Mouse (Mus musculus): ENCODE results near the gene Trpc4ap. TPM values are rescaled to one million over a fixed set of nuclear protein-coding genes. Genes with fewer than 3 reads are reported as not detected.

Gene Trpc4ap
- total and polyA plus RNA-seq, 2 experiments from 2014 or later = 128 to 131 TPM

DNA sequence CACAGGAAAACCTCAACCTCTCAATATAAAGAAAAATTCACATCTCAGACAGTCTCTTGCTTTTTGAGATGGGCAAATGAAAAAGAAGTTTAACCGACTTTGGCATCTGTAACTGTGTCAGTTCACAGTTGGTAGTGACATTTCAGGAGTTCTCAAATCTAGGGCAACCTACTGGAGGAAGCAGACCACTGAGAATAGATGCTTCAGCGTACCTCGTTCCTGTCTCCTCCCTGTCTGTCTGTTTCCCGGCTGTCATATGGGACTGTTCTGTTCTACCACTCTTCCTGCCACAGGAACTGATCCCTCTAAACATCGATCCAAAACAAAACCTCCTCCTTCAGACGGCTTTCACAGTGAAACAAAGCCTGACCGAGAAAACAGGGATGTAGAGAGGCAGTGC lies 46.4 kb downstream of the Trpc4ap start:
- no peak overlapping the region for H3K27ac ChIP-seq (ENCODE audit: low read depth, low read length)

DNA sequence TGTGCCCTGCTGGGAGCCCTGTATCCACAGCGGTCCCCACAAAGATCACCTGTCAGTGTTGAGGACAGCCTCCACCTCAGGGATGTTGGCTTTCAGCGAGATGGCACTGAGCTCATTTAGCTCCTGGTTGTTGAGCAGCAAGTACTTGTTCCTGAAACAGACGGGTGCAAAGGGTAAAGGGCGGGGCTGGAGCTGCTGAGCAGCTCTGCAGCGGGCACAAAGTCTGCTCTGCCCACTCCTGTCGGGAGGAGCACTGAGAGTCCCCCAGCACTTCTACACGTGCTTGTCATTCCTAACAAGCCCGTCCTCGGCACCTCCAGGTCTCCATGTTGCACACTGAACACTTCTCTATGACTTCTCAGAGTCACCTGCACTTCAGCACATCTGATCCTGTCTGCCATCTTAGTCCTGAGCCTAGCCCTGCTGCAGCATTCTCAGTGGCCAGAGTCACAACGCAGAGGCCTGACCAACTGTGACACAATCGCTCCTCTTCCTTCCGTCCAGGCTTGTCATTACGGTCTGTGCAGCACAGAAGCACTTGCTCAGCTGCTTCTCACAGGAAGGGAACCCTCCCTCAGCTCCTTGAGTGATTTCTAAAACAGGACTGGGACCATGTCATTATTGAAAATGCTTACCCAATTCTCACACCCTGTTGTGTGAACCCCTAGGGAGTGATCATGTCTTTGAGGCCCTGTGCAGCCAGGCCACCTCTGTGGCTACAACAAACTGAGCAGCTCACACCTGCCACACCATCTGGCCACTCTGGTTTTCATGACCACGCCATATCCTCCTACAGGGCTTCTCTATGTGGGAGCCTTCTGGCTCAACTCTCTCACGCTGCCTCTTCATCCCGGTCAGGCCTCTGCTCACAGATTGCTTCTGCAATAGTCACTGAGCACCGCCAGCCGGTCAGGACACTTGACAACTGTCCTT lies 50.4 kb downstream of the Trpc4ap start:
- DNase-seq (no peak), ATAC-seq (no peak)
- Histone ChIP-seq H3K27me3 (ENCODE audit: insufficient read depth, low read length) (no peaks in the 10 kb centered on the region), H3K27ac (ENCODE audit: low read depth, low read length) (no peak overlapping the region), H3K9ac (no peak overlapping the region), H3K9me3 (ENCODE audit: low read length) (no peaks in the 10 kb centered on the region), H3K4me1 (ENCODE audit: insufficient read depth) (no peaks in the 10 kb centered on the region), H3K36me3 (ENCODE audit: insufficient read depth) (peaks cover 87% of the 10 kb centered on the region), H3K4me3 (ENCODE audit: low read depth, low read length) (no peak overlapping the region), H3K4me2 (ENCODE audit: low read depth) (no peak overlapping the region)
- TF ChIP-seq CTCF (IDR thresholded peaks at IDR 0.05; ENCODE audit: low read depth) = no peak
- 71% methylated on average over 18 of the region's 18 CpGs for WGBS

More for the DNA sequence above, 46.4 kb downstream of the Trpc4ap start:
- no peak for TF ChIP-seq CTCF (IDR thresholded peaks at IDR 0.05; ENCODE audit: low read depth)
- Histone ChIP-seq H3K4me2 (ENCODE audit: low read depth) (no peak overlapping the region), H3K36me3 (ENCODE audit: insufficient read depth) (peaks cover 78% of the 10 kb centered on the region), H3K9me3 (ENCODE audit: low read length) (no peaks in the 10 kb centered on the region), H3K27me3 (ENCODE audit: insufficient read depth, low read length) (no peaks in the 10 kb centered on the region), H3K4me3 (ENCODE audit: low read depth, low read length) (no peak overlapping the region), H3K4me1 (ENCODE audit: insufficient read depth) (no peaks in the 10 kb centered on the region), H3K9ac (no peak overlapping the region)
- DNase-seq = no peak
- WGBS = 71% methylated on average over 7 of the region's 7 CpGs
- no peak for ATAC-seq

DNA sequence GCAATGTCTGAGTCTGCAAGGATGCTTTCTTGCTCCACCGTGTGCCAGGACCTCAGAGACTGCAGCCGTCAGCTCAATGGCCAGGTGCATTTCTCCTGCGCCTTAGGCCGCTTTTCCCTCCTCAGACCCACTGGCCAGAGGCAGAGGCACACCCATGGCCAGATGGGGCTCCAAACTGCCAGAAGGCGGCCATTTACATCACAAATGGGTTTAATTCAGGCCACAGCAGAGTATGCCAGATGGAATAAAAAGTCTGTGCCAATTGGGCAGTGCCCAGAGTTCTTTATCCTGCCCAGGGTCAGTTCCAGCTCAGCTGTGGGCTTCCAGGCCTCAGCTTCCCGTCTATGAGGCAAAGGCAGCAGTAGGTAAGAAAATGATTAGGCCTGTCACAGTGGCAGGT lies 51.5 kb downstream of the Trpc4ap start:
- TF ChIP-seq CTCF (IDR thresholded peaks at IDR 0.05; ENCODE audit: low read depth) = no peak
- DNase-seq = peak; percentile 61
- Histone ChIP-seq H3K9ac (no peak overlapping the region), H3K4me2 (ENCODE audit: low read depth) (no peak overlapping the region), H3K4me3 (ENCODE audit: low read depth, low read length) (no peak overlapping the region), H3K27ac (ENCODE audit: low read depth, low read length) (no peak overlapping the region), H3K4me1 (ENCODE audit: insufficient read depth) (no peaks in the 10 kb centered on the region), H3K36me3 (ENCODE audit: insufficient read depth) (peaks cover 90% of the 10 kb centered on the region), H3K27me3 (ENCODE audit: insufficient read depth, low read length) (no peaks in the 10 kb centered on the region), H3K9me3 (ENCODE audit: low read length) (no peaks in the 10 kb centered on the region)
- WGBS = 41% methylated on average over 6 of the region's 6 CpGs
- ATAC-seq = peak; percentile 76

DNA sequence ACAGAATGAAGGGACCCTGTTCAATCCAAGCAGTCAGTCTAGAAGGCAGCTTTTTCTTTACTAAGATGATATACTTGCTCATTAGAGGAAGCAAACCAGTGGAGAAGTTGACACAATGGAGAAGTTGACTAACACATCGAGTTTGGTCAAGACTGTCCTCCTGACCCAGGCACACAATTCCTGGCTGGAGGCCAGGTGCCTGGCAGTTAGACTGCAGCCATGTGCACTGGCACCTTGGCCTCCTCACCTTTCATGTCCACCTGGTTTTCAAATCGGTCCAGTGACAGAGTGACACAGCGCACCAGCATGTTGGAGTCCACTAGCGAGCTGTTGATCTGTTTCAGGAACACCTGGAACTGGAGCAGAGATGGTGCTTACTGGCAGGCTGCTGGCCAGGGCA lies 54.8 kb downstream of the Trpc4ap start:
- no peak overlapping the region for H3K9ac ChIP-seq
- DNase-seq = no peak
- H3K36me3 ChIP-seq (ENCODE audit: insufficient read depth) = peaks cover 93% of the 10 kb centered on the region
- H3K4me1 ChIP-seq (ENCODE audit: insufficient read depth) = no peaks in the 10 kb centered on the region
- no peaks in the 10 kb centered on the region for H3K27me3 ChIP-seq (ENCODE audit: insufficient read depth, low read length)
- H3K9me3 ChIP-seq (ENCODE audit: low read length) = no peaks in the 10 kb centered on the region
- no peak overlapping the region for H3K4me2 ChIP-seq (ENCODE audit: low read depth)
- 90% methylated on average over 4 of the region's 4 CpGs for WGBS
- no peak overlapping the region for H3K4me3 ChIP-seq (ENCODE audit: low read depth, low read length)
- no peak for ATAC-seq
- TF ChIP-seq CTCF (IDR thresholded peaks at IDR 0.05; ENCODE audit: low read depth) = no peak
- no peak overlapping the region for H3K27ac ChIP-seq (ENCODE audit: low read depth, low read length)

DNA sequence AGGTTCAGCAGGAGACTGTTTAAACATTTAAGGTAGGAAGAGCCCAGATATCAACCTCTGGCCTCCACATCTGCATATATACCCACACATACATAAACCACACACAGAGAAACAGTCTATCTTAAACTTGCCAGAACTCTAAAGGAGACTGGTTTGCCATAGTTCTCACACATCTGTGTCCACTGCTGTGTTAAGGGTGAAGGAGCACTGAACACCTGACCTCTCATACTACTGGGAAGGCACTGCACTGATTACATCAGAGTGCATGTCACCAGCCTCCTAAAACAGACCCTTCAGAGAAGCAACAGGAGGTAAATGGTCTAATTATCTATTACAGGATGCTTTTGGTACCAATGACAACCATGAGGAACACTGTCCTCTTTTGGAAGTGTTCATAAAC lies 55.3 kb downstream of the Trpc4ap start:
- no peak overlapping the region for H3K4me2 ChIP-seq (ENCODE audit: low read depth)
- H3K9me3 ChIP-seq (ENCODE audit: low read length) = no peaks in the 10 kb centered on the region
- peaks cover 92% of the 10 kb centered on the region for H3K36me3 ChIP-seq (ENCODE audit: insufficient read depth)
- H3K4me1 ChIP-seq (ENCODE audit: insufficient read depth) = no peaks in the 10 kb centered on the region
- no peak overlapping the region for H3K9ac ChIP-seq
- DNase-seq (no peak), ATAC-seq (no peak)
- no peaks in the 10 kb centered on the region for H3K27me3 ChIP-seq (ENCODE audit: insufficient read depth, low read length)
- TF ChIP-seq CTCF (IDR thresholded peaks at IDR 0.05; ENCODE audit: low read depth) = no peak
- H3K27ac ChIP-seq (ENCODE audit: low read depth, low read length) = no peak overlapping the region
- H3K4me3 ChIP-seq (ENCODE audit: low read depth, low read length) = no peak overlapping the region

DNA sequence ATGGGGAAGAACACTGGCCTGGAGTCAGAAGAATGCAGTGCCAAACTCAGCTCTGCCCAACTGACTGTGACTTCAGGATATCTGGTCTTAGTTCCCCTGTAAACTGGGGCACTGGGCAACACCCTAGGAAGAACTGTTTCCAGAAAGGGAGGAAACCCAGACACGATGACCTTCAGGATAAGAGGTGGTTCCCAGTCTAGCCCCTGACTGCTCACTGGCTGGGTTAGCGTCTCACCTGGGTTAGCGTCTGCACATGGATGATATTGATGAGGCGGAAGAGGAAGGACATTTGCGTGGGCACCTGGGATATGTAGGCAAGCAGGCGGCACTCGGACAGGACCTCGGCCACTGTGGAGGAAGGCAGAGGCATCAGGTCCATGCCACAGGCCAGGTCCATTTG lies 56.2 kb downstream of the Trpc4ap start:
- Histone ChIP-seq H3K4me2 (ENCODE audit: low read depth) (no peak overlapping the region), H3K27ac (ENCODE audit: low read depth, low read length) (no peak overlapping the region), H3K4me3 (ENCODE audit: low read depth, low read length) (no peak overlapping the region), H3K9me3 (ENCODE audit: low read length) (no peaks in the 10 kb centered on the region), H3K9ac (no peak overlapping the region), H3K36me3 (ENCODE audit: insufficient read depth) (peaks cover 94% of the 10 kb centered on the region), H3K4me1 (ENCODE audit: insufficient read depth) (no peaks in the 10 kb centered on the region), H3K27me3 (ENCODE audit: insufficient read depth, low read length) (no peaks in the 10 kb centered on the region)
- no peak for TF ChIP-seq CTCF (IDR thresholded peaks at IDR 0.05; ENCODE audit: low read depth)
- ATAC-seq (no peak), DNase-seq (no peak)
- 96% methylated on average over 8 of the region's 8 CpGs for WGBS

DNA sequence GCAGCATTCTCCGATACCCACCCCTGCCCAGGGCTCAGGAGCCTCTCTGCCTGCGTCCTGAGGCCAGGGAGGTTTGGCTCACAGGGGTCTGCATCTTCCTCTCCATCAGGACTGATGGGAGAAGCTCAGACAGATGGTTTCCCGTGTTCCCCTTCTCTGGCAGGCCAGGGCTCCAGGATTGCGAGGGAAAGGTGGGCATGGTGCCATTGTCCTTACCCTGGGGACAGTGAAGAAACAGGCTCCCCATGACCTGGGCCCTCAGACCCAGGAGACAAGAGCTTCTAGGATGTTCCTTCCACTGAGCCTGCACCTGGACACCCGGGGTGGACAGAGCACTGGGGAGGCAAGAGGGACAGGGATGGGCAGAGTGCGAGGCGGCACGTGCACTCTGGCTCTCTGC lies 57.6 kb downstream of the Trpc4ap start:
- no peak for DNase-seq
- Histone ChIP-seq H3K4me3 (ENCODE audit: low read depth, low read length) (no peak overlapping the region), H3K27ac (ENCODE audit: low read depth, low read length) (no peak overlapping the region), H3K36me3 (ENCODE audit: insufficient read depth) (peaks cover 80% of the 10 kb centered on the region), H3K27me3 (ENCODE audit: insufficient read depth, low read length) (no peaks in the 10 kb centered on the region; the same call in none of the 2 replicates), H3K4me2 (ENCODE audit: low read depth) (no peak overlapping the region), H3K4me1 (ENCODE audit: insufficient read depth) (no peaks in the 10 kb centered on the region), H3K9ac (no peak overlapping the region), H3K9me3 (ENCODE audit: low read length) (no peaks in the 10 kb centered on the region)
- no peak for ATAC-seq
- WGBS = 87% methylated on average over 8 of the region's 8 CpGs
- TF ChIP-seq CTCF (IDR thresholded peaks at IDR 0.05; ENCODE audit: low read depth) = no peak
